Mouse (Mus musculus): Measurements from ENCODE around the gene Mansc4.

The Mansc4 gene

DNA sequence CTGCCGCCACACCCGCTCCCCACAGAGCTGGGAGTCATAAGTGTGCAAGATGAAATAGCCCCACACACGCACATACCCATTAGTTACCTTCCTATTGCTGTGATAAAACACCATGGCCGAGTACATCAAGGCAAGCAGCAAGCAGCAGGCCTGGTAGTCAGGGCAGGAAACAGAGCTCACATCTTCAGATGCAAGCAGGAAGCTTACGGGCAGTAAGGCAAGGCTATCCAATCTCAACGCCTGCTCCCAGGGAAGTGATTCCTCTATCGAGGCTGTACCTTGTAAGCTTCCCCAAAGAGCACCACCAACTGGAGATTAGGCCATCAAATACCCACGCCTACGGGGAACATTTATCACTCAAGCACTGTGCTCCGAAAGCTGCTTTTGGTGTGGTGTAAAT lies 6.9 kb downstream of the Mansc4 start:
- peak; percentile 50 for DNase-seq (ENCODE audit: low read depth, low spot score)

GRCm38 (mm10) chr6:147076878-147077277 lies 10.0 kb downstream of the Mansc4 start:
- DNase-seq (ENCODE audit: low read depth, low spot score) = peak; percentile 90

DNA sequence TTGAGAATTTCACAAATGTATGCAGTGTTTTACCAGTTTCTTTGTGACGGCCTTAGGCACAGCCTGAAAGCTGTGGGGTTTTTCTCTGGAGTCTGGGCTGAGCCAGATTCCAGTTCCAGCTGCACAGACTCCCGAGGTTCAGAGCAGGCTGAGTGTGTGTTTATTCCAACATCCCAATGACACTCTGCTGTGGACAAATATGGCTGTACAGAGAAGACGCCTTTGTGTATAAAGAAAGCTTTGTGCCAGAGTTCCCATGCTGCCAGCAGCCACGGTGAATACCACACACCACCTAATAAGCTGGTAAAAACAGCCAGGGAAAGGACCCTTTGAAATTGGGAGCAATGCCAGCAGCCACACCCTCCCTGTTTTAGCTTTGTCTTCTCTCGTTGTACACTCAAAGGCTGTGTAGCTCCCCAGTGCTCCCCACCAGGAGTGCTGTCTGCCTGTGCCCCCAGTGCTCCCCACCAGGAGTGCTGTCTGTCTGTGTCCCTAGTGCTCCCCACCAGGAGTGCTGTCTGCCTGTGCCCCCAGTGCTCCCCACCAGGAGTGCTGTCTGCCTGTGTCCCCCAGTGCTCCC lies 10.9 kb downstream of the Mansc4 start:
- DNase-seq (ENCODE audit: low read depth, low spot score) = peak; percentile 29

DNA sequence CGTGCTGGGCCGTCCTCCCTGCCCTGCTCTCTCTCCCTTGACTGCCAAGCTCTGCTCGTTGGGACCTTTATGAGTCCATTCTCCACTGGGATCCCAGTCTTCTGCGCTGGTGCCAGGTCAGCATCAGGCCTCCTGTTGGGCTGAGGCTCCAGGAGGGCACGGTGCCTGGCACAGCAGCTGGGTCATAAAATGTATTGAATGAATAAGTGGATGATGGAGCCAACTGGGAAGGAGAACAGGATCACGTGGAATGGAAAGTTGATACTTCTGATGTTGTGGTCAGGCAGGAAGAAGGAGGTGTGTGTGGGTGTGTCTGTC lies 21.9 kb downstream of the Mansc4 start:
- DNase-seq (ENCODE audit: low read depth, low spot score) = no peak

DNA sequence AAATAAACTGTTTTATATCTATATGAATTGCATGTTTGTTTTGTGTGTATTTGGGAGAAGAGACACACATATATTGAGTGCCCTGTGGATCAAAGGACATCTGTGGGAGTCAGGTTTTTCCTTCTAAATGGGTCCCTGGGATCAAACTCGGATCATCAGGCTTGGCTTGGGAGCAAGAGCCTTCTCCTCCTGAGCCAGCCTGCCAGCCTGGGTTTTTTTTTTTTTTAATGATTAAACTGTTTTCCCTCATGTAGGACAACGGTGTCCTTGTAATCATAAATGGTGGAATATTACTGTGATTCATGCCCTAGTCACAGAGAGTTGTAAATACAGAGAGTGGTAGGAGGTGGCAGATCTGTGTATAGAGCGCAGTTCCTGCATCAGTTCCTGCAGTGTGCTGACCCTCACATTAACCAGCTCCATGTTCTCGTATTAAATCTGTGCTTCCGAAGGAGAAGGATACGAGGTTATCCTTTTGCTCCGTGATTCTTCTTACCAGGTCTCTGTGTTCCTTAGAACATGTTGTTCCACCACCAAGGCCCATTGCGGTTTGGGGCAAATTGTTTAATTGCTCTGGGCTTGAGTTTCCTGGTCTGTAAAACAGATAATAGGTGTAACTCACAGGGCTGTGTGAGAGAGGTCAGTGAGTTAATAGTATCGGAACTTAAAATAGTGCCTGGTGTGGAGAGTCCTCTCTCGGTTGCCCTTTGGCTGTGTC lies 22.4 kb downstream of the Mansc4 start:
- DNase-seq (ENCODE audit: low read depth, low spot score) = no peak

DNA sequence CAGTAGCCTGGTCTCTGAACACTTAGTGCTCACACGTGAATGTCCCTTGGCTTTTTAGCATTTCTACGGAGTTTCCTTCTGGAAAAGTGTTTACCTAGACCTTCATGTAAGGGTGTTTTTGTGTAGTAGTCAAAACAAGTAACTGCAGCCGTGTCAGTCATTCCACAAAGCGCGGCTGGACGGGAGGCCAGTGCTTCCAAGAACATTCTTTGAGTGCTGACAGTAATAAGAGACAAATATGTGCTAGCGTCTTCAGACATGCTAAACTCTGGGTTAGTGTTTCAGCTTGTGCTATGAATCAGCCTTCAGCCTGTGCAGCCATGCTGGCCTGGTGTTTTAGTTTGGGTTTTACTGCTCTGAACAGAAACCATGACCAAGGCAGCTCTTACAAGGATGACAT lies 24.1 kb downstream of the Mansc4 start:
- DNase-seq (ENCODE audit: low read depth, low spot score) = no peak

- no peak for DNase-seq (ENCODE audit: low read depth, low spot score)
Measured at GRCm38 (mm10) chr6:147062034-147062433, 24.8 kb downstream of the Mansc4 start.

- DNase-seq (ENCODE audit: low read depth, low spot score) = peak; percentile 25
Measured at GRCm38 (mm10) chr6:147061630-147062029, 25.2 kb downstream of the Mansc4 start.

DNA sequence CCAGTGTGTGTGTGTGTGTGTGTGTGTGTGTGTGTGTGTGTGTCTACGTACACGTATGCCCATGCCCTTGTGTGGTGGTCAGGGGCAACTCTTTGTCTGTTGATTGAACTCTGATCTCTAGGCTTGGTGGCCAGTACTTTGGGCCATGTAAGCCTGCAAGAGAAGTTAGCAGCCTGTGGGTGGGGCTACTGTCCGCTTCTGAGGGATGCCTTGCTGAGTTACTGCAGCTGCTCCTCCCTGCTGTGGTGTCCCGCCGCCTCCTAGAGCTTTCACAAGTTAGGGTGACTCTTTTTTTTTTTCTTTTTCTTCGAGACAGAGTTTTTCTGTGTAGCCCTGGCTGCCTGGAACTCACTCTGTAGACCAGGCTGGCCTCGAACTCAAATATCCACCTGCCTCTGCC lies 27.5 kb downstream of the Mansc4 start:
- peak; percentile 30 for DNase-seq (ENCODE audit: low read depth, low spot score)

DNA sequence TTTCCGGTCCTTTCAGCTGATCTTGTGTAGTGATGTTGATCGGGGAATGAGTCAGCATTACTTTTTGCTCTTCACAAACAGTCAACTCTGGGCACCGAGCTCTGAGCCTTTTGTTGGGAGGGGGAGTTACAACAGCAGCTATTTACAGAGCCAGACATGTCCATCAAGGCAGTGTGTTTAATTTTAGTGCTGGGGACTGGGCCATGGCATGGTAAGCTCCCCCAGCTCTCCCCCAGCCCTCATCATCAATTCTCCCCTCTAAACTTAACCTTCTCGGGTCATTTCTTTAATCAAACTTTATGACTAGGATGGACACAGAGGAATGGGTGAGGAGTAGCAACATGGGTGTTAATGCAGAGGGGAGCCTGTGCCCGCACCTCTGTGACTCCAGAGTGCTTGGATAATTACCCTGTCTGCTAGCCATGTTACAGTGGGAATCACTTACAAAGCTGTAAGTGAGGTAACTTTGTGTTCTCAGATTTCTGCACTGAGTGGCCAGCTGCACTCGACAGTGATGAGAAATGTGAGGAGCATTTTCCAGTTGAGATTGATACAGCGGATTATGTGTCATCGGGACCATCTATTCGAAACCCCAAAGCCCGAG lies 31.4 kb downstream of the Mansc4 start:
- no peak for DNase-seq (ENCODE audit: low read depth, low spot score)

GRCm38 (mm10) chr6:147053785-147054646 lies 32.8 kb downstream of the Mansc4 start:
- DNase-seq (ENCODE audit: low read depth, low spot score) = no peak

DNA sequence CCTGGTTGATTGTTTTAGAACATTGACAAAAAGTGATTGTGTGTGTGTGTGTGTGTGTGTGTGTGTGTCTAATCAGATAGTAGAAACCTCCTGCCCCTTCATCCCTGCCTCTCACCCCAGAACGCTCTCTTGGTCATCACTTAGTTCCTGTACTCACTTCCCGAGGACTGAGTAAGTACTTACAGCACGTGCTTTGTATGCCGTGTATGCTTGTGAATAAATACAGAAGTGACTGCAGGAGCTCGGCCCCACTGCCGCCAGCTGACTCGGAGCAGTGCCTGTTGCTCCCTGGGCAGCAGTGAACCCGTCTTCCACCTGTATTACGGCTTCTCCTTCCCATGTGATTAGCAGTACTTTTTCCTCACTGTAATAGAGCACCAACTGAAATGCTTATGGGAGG lies 34.4 kb downstream of the Mansc4 start:
- no peak for DNase-seq (ENCODE audit: low read depth, low spot score)

- no peak for DNase-seq (ENCODE audit: low read depth, low spot score)
Measured at GRCm38 (mm10) chr6:147051666-147052065, 35.2 kb downstream of the Mansc4 start.

DNA sequence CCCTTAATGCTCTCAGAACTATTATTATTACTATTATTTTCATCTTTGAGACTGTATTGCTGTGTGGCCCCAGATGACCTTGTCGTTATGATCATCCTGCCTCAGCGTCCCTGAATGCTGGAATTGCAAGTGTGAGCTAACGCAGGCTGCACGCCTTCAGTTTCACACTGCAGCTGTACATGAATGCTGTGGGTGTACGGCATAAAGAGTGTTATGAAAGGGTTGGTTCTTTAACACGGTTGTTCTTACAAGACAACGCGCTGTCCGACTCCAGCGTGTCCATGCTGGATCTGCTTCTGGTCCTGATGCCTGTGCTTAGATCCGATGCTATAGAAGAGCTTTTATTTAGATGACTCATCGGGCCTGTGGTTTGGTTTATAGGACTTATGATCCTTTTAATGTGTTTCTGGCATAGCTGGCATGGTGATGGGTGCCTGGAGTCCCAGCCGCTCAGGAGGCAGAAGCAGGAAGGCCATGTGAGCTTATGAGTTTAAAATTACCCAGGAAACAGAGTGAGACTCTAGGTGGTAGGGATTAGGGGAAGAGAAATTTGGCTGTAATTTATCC lies 37.5 kb downstream of the Mansc4 start:
- no peak for DNase-seq (ENCODE audit: low read depth, low spot score)

DNA sequence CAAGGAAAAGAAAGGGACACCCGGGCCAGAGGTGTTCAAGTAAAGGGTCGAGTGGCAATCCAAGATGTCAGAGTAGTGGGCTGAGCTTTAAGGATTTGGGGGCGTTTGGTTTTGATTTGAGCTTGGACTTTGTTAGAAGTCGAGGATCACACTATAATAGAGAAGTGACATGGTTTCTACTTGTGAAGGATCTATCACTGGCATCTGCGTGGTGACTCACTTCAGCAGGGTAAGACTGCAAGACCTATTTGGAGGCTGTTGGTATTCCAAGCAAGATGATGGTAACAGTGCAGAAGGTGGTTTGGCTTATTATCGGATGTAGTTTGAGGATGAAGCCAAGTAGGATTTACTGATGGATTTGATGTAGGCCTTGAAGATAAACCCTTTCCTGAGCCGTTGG lies 43.2 kb downstream of the Mansc4 start:
- DNase-seq (ENCODE audit: low read depth, low spot score) = no peak

DNA sequence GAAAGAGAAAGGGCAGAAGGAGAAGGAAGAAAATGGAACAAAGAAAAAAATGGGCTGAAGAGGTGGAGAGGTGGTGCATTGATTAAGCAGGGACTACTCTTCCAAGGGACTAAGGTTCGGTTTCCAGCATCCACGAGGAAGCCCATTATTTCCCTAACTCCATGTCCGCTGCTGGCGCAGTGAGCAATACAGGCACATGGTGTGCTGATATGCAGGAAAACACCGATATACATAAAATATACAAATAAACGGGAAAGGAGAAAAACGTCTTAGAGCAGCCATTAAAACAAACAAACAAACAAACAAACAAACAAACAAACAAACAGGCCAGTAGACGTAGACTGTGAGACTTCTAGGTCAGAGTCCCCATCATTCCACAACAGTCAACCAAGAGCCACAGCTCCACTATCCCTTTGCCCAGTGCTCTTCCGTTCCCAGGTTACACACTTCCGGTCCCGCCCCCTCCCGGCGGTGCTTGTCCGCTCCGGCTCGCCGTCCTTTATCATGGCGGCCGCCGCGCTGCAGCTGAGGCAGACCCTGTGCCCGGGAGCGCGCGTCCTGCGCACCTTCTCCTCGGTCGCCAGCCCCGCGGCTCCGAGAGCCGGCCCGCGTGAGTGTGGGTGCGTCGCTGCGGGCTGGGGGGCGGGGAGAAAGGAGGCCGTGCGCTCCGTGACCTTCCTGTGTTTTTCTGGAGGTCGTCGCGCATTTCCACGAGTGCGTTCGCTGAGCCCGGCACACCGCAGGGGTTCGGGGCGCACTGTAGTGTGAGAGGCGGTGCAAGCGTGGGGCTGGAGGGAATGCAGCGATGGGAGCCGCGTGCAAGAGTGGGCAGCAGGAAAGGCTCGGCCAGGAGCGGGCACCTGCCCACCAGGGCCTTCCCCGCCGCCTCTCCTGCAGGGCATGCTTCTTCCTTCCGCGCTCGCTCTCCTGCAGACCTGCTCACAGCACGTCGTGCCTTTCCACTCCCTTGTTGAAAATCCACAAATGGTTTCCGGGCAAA lies 44.2 kb downstream of the Mansc4 start, which contains the start of gene Mrps35:
TSS of gene Mrps35 (plus strand) at position 474 of the 1,000 bp plus-strand sequence.
- peak; percentile 95 for DNase-seq (ENCODE audit: low read depth, low spot score)

DNA sequence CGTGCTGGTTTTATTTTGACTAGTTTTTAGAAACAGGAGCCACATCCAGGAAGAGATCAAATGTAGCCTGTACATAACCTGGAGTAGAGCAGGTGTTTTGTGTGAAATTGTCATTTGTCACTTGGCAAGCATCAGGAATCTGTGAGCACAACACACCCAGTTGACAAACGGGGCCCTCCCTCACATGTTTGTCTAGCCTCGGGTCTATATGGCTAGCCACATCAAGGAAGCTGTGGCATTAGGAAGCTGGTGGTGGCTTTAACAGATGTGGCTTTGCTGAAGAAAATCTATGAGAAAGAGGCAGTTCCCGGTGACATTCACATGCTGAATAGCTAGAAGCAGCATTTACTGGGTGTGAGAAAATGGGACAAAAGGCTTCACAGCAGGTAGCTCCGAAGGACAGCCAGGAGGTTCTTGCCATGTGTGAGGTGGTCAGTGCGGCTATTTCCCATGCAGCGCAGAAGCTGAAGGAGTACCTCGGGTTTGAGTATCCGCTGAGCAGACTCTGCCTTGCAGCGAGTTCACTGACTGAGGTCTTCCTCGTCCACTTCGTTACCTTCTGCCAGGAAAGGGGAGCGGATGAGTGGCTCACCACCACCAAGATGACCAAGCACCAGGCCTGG lies 54.4 kb downstream of the Mansc4 start, which contains the start of gene Rep15:
TSS of gene Rep15 (plus strand) at position 282 of the 623 bp plus-strand sequence.
- DNase-seq (ENCODE audit: low read depth, low spot score) = no peak

DNA sequence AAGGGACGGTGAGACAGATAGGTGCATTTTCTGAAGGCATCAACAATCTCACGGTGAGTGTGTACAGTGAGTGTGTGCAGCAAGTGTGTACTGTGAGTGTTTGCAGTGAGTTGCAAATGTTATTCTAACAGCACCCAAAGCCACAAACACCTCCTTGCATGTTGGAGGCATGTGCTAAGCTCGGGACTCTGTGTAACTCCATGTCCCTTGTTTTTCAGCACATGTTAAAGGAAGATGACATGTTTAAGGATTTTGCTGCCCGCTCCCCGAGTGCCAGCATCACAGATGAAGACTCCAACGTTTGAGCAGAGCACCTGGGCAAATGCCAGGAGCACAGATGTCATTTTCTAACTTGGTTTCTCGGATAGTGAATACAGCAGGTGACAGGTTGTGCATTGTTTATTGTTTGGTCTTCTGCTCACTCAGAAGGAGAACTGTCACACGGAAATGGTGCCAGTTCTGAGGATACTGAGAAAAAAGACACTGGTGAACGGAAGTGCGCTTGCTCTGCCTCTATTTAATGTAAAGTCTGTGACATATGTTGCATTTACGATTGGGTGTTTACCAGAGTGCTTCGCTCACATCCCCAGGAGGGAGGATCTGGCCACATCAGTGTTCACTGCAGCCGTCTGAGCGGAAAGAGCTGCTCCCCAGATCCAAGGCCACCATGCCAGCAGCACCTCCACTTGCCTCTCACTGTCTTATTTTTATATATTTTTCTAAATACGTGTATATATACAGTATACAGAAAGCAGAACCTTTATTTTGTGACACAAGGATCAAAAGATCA lies 56.5 kb downstream of the Mansc4 start:
- DNase-seq (ENCODE audit: low read depth, low spot score) = no peak

DNA sequence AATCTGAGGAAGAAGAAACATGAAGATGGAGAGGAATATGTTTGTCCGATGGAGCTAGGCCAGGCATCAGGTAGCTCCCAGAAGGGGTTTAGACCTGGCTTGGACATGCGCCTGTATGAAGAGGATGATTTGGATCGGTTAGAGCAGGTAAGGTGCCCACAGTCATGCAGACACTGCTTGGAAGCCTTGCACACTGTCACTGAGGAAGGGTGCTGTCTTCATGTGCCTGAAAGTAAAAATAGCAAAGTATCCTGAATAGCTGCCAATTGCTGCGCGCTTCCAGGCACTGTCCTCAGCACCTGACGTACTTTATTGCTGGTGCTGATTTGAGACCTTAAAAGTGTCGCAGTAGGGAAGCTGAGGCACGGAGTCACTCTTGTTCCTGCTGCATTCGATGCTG lies 57.2 kb downstream of the Mansc4 start:
- no peak for DNase-seq (ENCODE audit: low read depth, low spot score)
